Mouse (Mus musculus) liver, embryonic 16.5 days (tissue): ENCODE data around the gene Emp1. TPM values are rescaled to one million over a fixed set of nuclear protein-coding genes. Genes with fewer than 3 reads are reported as not detected.

Experiments used
- ATAC-seq: fragments of 200-750 bp; cut with Nextera tagmentation; 2 replicates; pipeline ENCODE4 v1.8.0; 2017; ENCODE audit warnings: low read depth, mild to moderate bottlenecking, moderate number of reproducible peaks, moderate library complexity
- H3K27ac ChIP-seq: fragments of 300-500 bp; sonication (generic); 2 replicates; pipeline ENCODE4 v1.5.1; 2014; ENCODE audit warnings: mild to moderate bottlenecking, low read length
- H3K27me3 ChIP-seq: fragments of 300-500 bp; sonication (generic); 2 replicates; pipeline ENCODE4 v1.6.1; 2014; ENCODE audit warnings: low read depth, low read length, mixed read lengths; ENCODE audit not compliant: control insufficient read depth, insufficient read depth
- H3K36me3 ChIP-seq: fragments of 300-500 bp; sonication (generic); 2 replicates; pipeline ENCODE4 v1.6.1; 2014; ENCODE audit warnings: mild to moderate bottlenecking; ENCODE audit not compliant: control insufficient read depth, insufficient read depth
- H3K4me1 ChIP-seq: fragments of 300-500 bp; sonication (generic); 2 replicates; pipeline ENCODE4 v1.6.1; 2014; ENCODE audit warnings: low read depth, low read length, mixed read lengths; ENCODE audit not compliant: control insufficient read depth
- H3K4me2 ChIP-seq: fragments of 300-500 bp; sonication (generic); 2 replicates; pipeline ENCODE4 v1.6.1; 2014; ENCODE audit warnings: low read depth, low read length, mixed read lengths
- H3K4me3 ChIP-seq: fragments of 300-500 bp; sonication (generic); 2 replicates; pipeline ENCODE4 v1.5.1; 2014; ENCODE audit warnings: low read depth, mild to moderate bottlenecking, low read length
- H3K9ac ChIP-seq: fragments of 300-500 bp; sonication (generic); 2 replicates; pipeline ENCODE4 v1.6.1; 2014; ENCODE audit warnings: low read depth, low read length
- H3K9me3 ChIP-seq: fragments of 300-500 bp; sonication (generic); replicated peaks from 2 replicates; pipeline ENCODE4 v1.6.1; 2016; ENCODE audit warnings: low read length; ENCODE audit not compliant: control insufficient read depth
- WGBS: fragments of 180-500 bp; shearing (Covaris S2); extraction: QIAGEN DNeasy Blood & Tissue Kit; methylation state at CpG from one replicate; pipeline ENCODE4 v1.1.7; 2014; ENCODE audit not compliant: insufficient replicate concordance; 5-methylcytosine and 5-hydroxymethylcytosine counted together
- polyA plus RNA-seq: library from polyadenylated mRNA; unstranded; fragments of >200 nt; fragmentation: Nextera tagmentation; extraction: Ambion mirVana; gene quantifications from 2 replicates; pipeline ENCODE4 v1.2.1, GENCODE M21; 2015

Emp1 gene
- polyA plus RNA-seq, 1 experiment from 2014 or later: 2.2 TPM

GRCm38 (mm10) chr6:135352537-135352936, 9.8 kb upstream of the Emp1 start:
- Histone ChIP-seq H3K9ac (no peak overlapping the region), H3K9me3 (no peaks in the 10 kb centered on the region), H3K36me3 (no peaks in the 10 kb centered on the region), H3K27me3 (no peaks in the 10 kb centered on the region), H3K4me1 (no peaks in the 10 kb centered on the region), H3K4me2 (no peak overlapping the region), H3K27ac (no peak overlapping the region), H3K4me3 (no peak overlapping the region)
- 66% methylated on average over 4 of the region's 4 CpGs for WGBS
- no peak for ATAC-seq

GRCm38 (mm10) chr6:135354953-135355352, 7.4 kb upstream of the Emp1 start:
- no peak overlapping the region for H3K9ac ChIP-seq
- H3K4me3 ChIP-seq: no peak overlapping the region
- H3K27me3 ChIP-seq: no peaks in the 10 kb centered on the region
- WGBS: 65% methylated on average over 4 of the region's 4 CpGs
- ATAC-seq: no peak
- no peaks in the 10 kb centered on the region for H3K4me1 ChIP-seq
- H3K9me3 ChIP-seq: no peaks in the 10 kb centered on the region
- no peak overlapping the region for H3K27ac ChIP-seq
- no peaks in the 10 kb centered on the region for H3K36me3 ChIP-seq
- H3K4me2 ChIP-seq: no peak overlapping the region

- H3K27ac ChIP-seq: no peak overlapping the region
- H3K9ac ChIP-seq: no peak overlapping the region
- H3K4me2 ChIP-seq: no peak overlapping the region
- 40% methylated on average over 4 of the region's 4 CpGs for WGBS
- no peak overlapping the region for H3K4me3 ChIP-seq
- no peak for ATAC-seq
- no peaks in the 10 kb centered on the region for H3K9me3 ChIP-seq
- no peaks in the 10 kb centered on the region for H3K27me3 ChIP-seq
- H3K4me1 ChIP-seq: no peaks in the 10 kb centered on the region; the same call in 1 of the 2 replicates
- no peaks in the 10 kb centered on the region for H3K36me3 ChIP-seq
Measured at GRCm38 (mm10) chr6:135360331-135360730, 2.0 kb upstream of the Emp1 start.

- no peak overlapping the region for H3K9ac ChIP-seq
- H3K9me3 ChIP-seq: no peaks in the 10 kb centered on the region
- no peak overlapping the region for H3K27ac ChIP-seq
- H3K27me3 ChIP-seq: no peaks in the 10 kb centered on the region
- no peaks in the 10 kb centered on the region; the same call in 1 of the 2 replicates for H3K4me1 ChIP-seq
- 47% methylated on average over 3 of the region's 3 CpGs for WGBS
- ATAC-seq: no peak
- no peak overlapping the region for H3K4me3 ChIP-seq
- H3K36me3 ChIP-seq: no peaks in the 10 kb centered on the region
- H3K4me2 ChIP-seq: no peak overlapping the region
Measured at GRCm38 (mm10) chr6:135362098-135362458, 267 bp upstream of the Emp1 start.

GRCm38 (mm10) chr6:135363344-135364040, 1.1 kb downstream of the Emp1 start:
- Histone ChIP-seq H3K4me2 (0 out of 2 replicates have a peak overlapping the region, but pooled peaks have one; percentile 3), H3K4me3 (no peak overlapping the region), H3K27ac (no peak overlapping the region; the same call in 1 of the 2 replicates), H3K9me3 (no peaks in the 10 kb centered on the region), H3K9ac (no peak overlapping the region), H3K36me3 (no peaks in the 10 kb centered on the region), H3K4me1 (no peaks in the 10 kb centered on the region; the same call in 1 of the 2 replicates), H3K27me3 (no peaks in the 10 kb centered on the region)
- ATAC-seq: no peak
- WGBS: 44% methylated on average over 10 of the region's 10 CpGs

GRCm38 (mm10) chr6:135364041-135364745, 1.8 kb downstream of the Emp1 start:
- WGBS: 9% methylated on average over 9 of the region's 9 CpGs
- H3K4me2 ChIP-seq: no peak overlapping the region

GRCm38 (mm10) chr6:135364891-135365301, 2.6 kb downstream of the Emp1 start:
- no peaks in the 10 kb centered on the region; the same call in 1 of the 2 replicates for H3K4me1 ChIP-seq
- H3K27ac ChIP-seq: no peak overlapping the region
- no peak overlapping the region for H3K9ac ChIP-seq
- H3K4me2 ChIP-seq: no peak overlapping the region
- ATAC-seq: peak; percentile 38; the same call in 1 of the 2 replicates
- H3K27me3 ChIP-seq: no peaks in the 10 kb centered on the region
- no peak overlapping the region for H3K4me3 ChIP-seq
- no peaks in the 10 kb centered on the region for H3K36me3 ChIP-seq
- no peaks in the 10 kb centered on the region for H3K9me3 ChIP-seq
- WGBS: 57% methylated on average over 6 of the region's 6 CpGs

More at GRCm38 (mm10) chr6:135364041-135364745, 1.8 kb downstream of the Emp1 start:
- H3K36me3 ChIP-seq: no peaks in the 10 kb centered on the region
- H3K4me3 ChIP-seq: no peak overlapping the region
- H3K9me3 ChIP-seq: no peaks in the 10 kb centered on the region
- no peaks in the 10 kb centered on the region for H3K27me3 ChIP-seq
- no peak overlapping the region for H3K27ac ChIP-seq
- no peaks in the 10 kb centered on the region; the same call in 1 of the 2 replicates for H3K4me1 ChIP-seq
- H3K9ac ChIP-seq: no peak overlapping the region
- no peak for ATAC-seq

GRCm38 (mm10) chr6:135365614-135366013, 3.3 kb downstream of the Emp1 start:
- no peaks in the 10 kb centered on the region; the same call in 1 of the 2 replicates for H3K4me1 ChIP-seq
- no peaks in the 10 kb centered on the region for H3K36me3 ChIP-seq
- no peak overlapping the region for H3K9ac ChIP-seq
- no peak overlapping the region for H3K4me3 ChIP-seq
- WGBS: 36% methylated on average over 4 of the region's 4 CpGs
- no peak overlapping the region for H3K27ac ChIP-seq
- no peaks in the 10 kb centered on the region for H3K27me3 ChIP-seq
- no peaks in the 10 kb centered on the region for H3K9me3 ChIP-seq
- ATAC-seq: no peak
- H3K4me2 ChIP-seq: no peak overlapping the region

GRCm38 (mm10) chr6:135368230-135368629, 5.9 kb downstream of the Emp1 start:
- no peak for ATAC-seq
- H3K4me1 ChIP-seq: no peaks in the 10 kb centered on the region; the same call in 1 of the 2 replicates
- H3K9me3 ChIP-seq: no peaks in the 10 kb centered on the region
- no peak overlapping the region for H3K4me2 ChIP-seq
- H3K27me3 ChIP-seq: no peaks in the 10 kb centered on the region
- no peak overlapping the region for H3K27ac ChIP-seq
- H3K36me3 ChIP-seq: no peaks in the 10 kb centered on the region
- no peak overlapping the region for H3K9ac ChIP-seq
- WGBS: 52% methylated on average over 6 of the region's 6 CpGs
- no peak overlapping the region for H3K4me3 ChIP-seq
